Mouse (Mus musculus) lung, postnatal 0 days (tissue): ENCODE measurements around the gene Treml4.

ENCODE experiments used
- CTCF ChIP-seq: IDR thresholded peaks from 2 replicates; pipeline ENCODE4 v1.5.1; 2016; ENCODE audit warnings: antibody characterized with exemption, mild to moderate bottlenecking
- EP300 ChIP-seq: IDR thresholded peaks from 2 replicates; pipeline ENCODE4 v1.6.1; 2016; ENCODE audit warnings: antibody characterized with exemption, mild to moderate bottlenecking, control low read depth

DNA sequence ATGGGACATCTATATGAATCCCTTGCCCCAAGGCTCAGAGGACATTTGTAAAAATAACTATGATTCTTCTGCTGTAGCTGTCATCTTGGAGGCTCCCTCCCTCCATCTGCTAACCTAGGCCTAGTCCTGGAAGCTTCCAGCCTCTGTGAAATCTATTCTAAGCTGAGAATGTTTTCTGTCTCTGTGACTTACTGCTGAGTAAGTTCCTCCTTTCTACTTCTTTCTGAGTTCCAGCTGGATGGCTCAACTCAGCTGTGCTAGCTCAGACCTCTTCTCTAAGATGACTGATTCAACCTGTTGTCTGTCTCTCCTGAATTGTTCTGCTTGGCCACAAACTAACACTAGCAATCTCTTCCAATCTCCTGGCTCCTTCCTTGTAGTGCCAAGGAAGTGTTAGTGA is 14.3 kb downstream of the Treml4 start:
- no peak for TF ChIP-seq CTCF
- no peak for TF ChIP-seq EP300
